Mouse (Mus musculus) liver, adult 2 months (tissue): ENCODE measurements at regions not wholly inside any gene's neighbourhood (a gene's known extent, or its start where the extent isn't known, plus 50 kb on each side); places are given as distances from the start of the nearest gene placed in this dataset.

Experiments
- CTCF ChIP-seq: fragments of 200-500 bp; IDR thresholded peaks from 2 replicates; pipeline ENCODE4 v1.5.1; 2011; ENCODE audit warnings: low read depth, low read length, control low read depth
- POLR2A ChIP-seq: fragments of 200-500 bp; IDR thresholded peaks from 2 replicates; pipeline ENCODE4 v1.6.1; 2011; ENCODE audit warnings: low read length, control low read depth; ENCODE audit not compliant: insufficient read depth; ENCODE audit errors: extremely low read depth

- 0 out of 2 replicates have a peak, but pooled peaks have one; percentile 10 for TF ChIP-seq CTCF
- no peak for TF ChIP-seq POLR2A
Observed at GRCm38 (mm10) chr1:132802380-132802779, 60.8 kb upstream of the Nfasc start.
